Mouse (Mus musculus) limb, embryonic 11.5 days (tissue): ENCODE results near the gene Supt6. TPM values are rescaled to one million over a fixed set of nuclear protein-coding genes. Genes with fewer than 3 reads are reported as not detected.
A peak's percentile ranks its signal among the peaks of the same experiment; 100 is the strongest.

ENCODE experiments used
- ATAC-seq: fragments of 200-750 bp; cut with Nextera tagmentation; 2 replicates; pipeline ENCODE4 v1.8.0; 2017; ENCODE audit warnings: low read depth; ENCODE audit not compliant: insufficient number of reproducible peaks, low FRiP score, low TSS enrichment
- DNase-seq: peaks from one replicate; pipeline ENCODE4 v3.0.0-alpha.2; 2015; ENCODE audit warnings: low spot score
- H3K27ac ChIP-seq: fragments of 300-500 bp; sonication (generic); replicated peaks from 2 replicates; pipeline ENCODE4 v1.5.1; 2014; ENCODE audit warnings: low read depth, mild to moderate bottlenecking, low read length
- H3K27me3 ChIP-seq: fragments of 300-500 bp; sonication (generic); 2 replicates; pipeline ENCODE4 v1.6.1; 2014; ENCODE audit warnings: mild to moderate bottlenecking, low read length, mixed read lengths; ENCODE audit not compliant: control insufficient read depth, insufficient read depth
- H3K36me3 ChIP-seq: fragments of 300-500 bp; sonication (generic); 2 replicates; pipeline ENCODE4 v1.6.1; 2014; ENCODE audit warnings: mild to moderate bottlenecking, low read length, moderate library complexity, mixed read lengths; ENCODE audit not compliant: control insufficient read depth, insufficient read depth
- H3K4me1 ChIP-seq: fragments of 300-500 bp; sonication (generic); 2 replicates; pipeline ENCODE4 v1.6.1; 2014; ENCODE audit warnings: low read length, mixed read lengths; ENCODE audit not compliant: control insufficient read depth, insufficient read depth
- H3K4me2 ChIP-seq: fragments of 300-500 bp; sonication (generic); 2 replicates; pipeline ENCODE4 v1.6.1; 2014; ENCODE audit warnings: low read depth, mild to moderate bottlenecking, moderate library complexity; ENCODE audit not compliant: severe bottlenecking
- H3K4me3 ChIP-seq: fragments of 300-500 bp; sonication (generic); 2 replicates; pipeline ENCODE4 v1.5.1; 2014; ENCODE audit warnings: low read depth, low read length
- H3K9ac ChIP-seq: fragments of 300-500 bp; sonication (generic); 2 replicates; pipeline ENCODE4 v1.6.1; 2014; ENCODE audit warnings: mild to moderate bottlenecking, low read length
- H3K9me3 ChIP-seq: fragments of 300-500 bp; sonication (generic); 2 replicates; pipeline ENCODE4 v1.6.1; 2016; ENCODE audit warnings: low read length; ENCODE audit not compliant: control insufficient read depth
- WGBS: fragments of 180-500 bp; shearing (Covaris S2); extraction: QIAGEN DNeasy Blood & Tissue Kit; methylation state at CpG from one replicate; pipeline ENCODE4 v1.1.7; 2014; 5-methylcytosine and 5-hydroxymethylcytosine counted together
- polyA plus RNA-seq: library from polyadenylated mRNA; unstranded; fragments of >200 nt; fragmentation: Nextera tagmentation; extraction: Ambion mirVana; gene quantifications from 2 replicates; pipeline ENCODE4 v1.2.1, GENCODE M21; 2014

The Supt6 gene
- polyA plus RNA-seq, 1 experiment from 2014 or later = 30.8 TPM

DNA sequence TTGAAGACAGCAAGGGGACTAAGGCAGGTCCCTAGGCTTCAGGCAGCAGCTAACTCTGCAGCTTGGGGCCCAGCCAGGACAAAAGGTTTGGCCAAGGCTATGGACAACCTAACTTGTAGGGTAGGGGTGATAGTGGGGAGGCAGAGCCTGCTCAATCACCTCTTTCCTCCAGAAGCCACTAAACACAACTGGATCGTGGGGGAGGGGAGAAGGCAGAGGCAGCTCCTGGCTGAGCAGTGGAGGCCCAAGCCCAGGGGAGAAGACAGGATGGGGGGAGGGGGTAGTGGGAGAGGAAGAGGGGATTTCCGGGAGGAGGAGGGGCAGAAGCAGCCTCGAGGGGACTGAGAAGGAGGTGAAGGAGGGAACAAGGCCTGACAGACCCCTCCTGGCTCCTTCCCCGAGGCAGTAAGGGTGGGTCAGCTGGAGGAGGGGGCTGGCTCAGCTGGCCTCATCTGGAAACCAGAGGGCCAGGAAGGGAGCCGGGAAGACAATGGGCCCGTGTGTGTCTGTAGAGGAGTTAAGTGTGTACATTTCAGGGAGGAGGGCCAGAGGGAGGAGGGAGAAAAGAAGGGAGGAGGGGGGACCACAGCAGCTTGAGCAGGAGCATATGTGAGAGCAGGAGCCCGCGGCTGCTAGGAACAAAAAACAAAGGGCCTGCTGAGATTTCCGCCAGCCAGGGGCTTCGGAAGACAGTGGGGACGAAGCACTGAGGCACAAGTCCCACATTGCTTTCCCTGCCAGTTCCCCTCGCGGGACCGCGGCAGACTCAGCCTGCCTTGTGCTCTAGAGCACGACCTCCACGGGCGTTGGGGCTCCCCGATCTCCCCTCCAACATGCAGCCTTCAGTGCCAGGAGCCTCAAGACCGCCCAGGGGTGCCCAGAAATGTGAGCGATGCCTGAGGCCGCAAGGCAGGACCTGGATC is 81.8 kb downstream of the Supt6 start:
- Histone ChIP-seq H3K4me1 (peaks cover 23% of the 10 kb centered on the region), H3K9me3 (no peaks in the 10 kb centered on the region), H3K9ac (peak overlapping the region; percentile 98), H3K36me3 (peaks cover 22% of the 10 kb centered on the region), H3K4me3 (peak overlapping the region; percentile 99), H3K4me2 (peak overlapping the region; percentile 61), H3K27ac (peak overlapping the region; percentile 99), H3K27me3 (no peaks in the 10 kb centered on the region)
- ATAC-seq = peak; percentile 70
- DNase-seq = peak; percentile 88
- WGBS = under 1% methylated on average over 22 of the region's 22 CpGs

DNA sequence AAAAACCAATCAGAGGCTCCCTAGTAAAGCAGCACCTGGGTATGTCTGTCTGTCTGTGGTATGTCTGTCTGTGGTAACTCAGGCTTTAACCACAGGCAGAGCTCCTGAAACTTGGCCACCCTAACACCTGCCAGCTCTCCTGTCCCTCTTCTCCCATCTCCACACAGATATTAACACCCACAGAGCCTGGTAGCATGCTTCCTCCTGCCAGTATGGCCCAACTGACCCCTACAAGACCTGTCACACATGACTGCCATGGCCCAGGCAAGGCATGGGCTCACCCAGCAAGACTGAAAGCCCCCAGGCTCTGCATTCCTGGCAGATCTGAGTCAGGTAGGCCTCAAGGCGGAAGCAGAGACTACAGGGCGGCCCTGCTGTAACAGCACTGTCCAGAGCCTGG is 82.7 kb downstream of the Supt6 start:
- Histone ChIP-seq H3K27ac (peak overlapping the region; percentile 99), H3K9me3 (no peaks in the 10 kb centered on the region), H3K9ac (peak overlapping the region; percentile 49), H3K4me1 (peaks cover 23% of the 10 kb centered on the region), H3K4me2 (peak overlapping the region; percentile 61), H3K4me3 (peak overlapping the region; percentile 99), H3K36me3 (peaks cover 22% of the 10 kb centered on the region), H3K27me3 (no peaks in the 10 kb centered on the region)
- WGBS = 67% methylated on average over 2 of the region's 2 CpGs
- ATAC-seq = no peak
- no peak for DNase-seq

DNA sequence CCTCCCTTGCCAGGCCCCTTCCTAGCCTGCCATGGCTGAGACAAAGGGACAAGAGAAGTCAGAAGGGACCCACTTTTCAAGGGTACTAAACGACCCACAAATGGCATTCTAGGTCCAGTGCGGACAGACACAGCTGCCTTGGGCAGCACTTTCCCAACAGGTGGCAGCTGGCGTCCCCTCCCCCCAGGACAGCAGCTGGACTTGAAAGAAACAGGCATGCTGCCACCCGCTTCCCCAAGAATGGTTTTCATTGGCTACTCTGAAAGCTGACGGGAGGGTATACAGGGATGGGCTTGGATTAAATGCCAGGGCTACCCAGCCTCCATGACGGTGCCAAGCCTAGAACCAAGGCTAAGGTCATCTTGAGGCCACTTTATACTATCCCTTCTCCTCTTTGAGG is 83.3 kb downstream of the Supt6 start:
- ATAC-seq = no peak
- Histone ChIP-seq H3K4me2 (peak overlapping the region; percentile 61), H3K27ac (peak overlapping the region; percentile 23; the same call in 1 of the 2 replicates), H3K36me3 (peaks cover 22% of the 10 kb centered on the region), H3K9ac (no peak overlapping the region), H3K9me3 (no peaks in the 10 kb centered on the region), H3K4me3 (peak overlapping the region; percentile 99; the same call in 1 of the 2 replicates), H3K4me1 (peaks cover 23% of the 10 kb centered on the region), H3K27me3 (no peaks in the 10 kb centered on the region)
- DNase-seq = no peak
- 60% methylated on average over 6 of the region's 6 CpGs for WGBS

DNA sequence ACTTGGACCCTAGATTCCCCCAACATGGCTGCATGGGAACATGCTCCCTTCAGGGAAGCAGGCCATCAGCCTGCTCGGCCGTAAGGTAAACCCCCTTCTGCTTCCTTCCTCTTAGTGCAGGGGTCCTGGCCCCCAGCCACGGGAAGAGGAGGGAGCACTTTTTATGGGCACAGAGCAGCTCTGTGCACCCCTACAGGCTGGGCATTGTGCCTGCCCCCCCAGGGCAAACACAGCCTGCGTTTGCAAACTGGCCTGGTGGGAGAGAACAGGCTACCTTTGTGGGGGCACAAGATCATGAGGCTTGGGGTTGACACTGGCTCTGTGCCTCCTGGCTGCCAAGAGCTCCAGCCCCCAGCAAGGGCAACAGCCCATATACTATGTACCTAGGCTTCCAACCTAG is 83.8 kb downstream of the Supt6 start:
- H3K36me3 ChIP-seq = peaks cover 22% of the 10 kb centered on the region
- H3K4me3 ChIP-seq = no peak overlapping the region
- DNase-seq (no peak), ATAC-seq (no peak)
- WGBS = 68% methylated on average over 4 of the region's 4 CpGs
- no peak overlapping the region for H3K4me2 ChIP-seq
- peaks cover 23% of the 10 kb centered on the region for H3K4me1 ChIP-seq
- H3K9ac ChIP-seq = 0 out of 2 replicates have a peak overlapping the region, but pooled peaks have one; percentile 18
- no peaks in the 10 kb centered on the region for H3K9me3 ChIP-seq
- peak overlapping the region; percentile 23; the same call in 1 of the 2 replicates for H3K27ac ChIP-seq
- H3K27me3 ChIP-seq = no peaks in the 10 kb centered on the region

DNA sequence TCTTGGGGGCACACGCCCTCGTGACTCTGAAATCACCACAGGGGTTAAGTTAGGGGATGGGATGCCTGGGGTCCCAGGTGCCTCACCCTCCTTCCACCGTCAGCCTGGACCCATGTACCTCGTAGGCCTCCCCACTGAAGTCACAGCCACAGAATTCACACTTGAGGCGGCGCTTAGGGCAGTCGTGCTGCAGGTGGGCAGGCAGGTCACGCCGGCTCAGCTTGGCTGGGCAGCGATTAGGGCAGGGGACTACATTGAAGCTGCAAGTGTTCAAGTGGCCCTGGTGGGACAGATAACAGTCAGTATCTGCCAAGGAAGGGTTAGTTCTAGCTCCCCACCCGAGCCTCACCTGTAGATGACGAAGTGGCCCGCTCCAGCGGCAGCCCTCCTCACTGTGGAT is 84.6 kb downstream of the Supt6 start:
- Histone ChIP-seq H3K27me3 (no peaks in the 10 kb centered on the region), H3K4me1 (peaks cover 21% of the 10 kb centered on the region), H3K36me3 (peaks cover 22% of the 10 kb centered on the region), H3K9ac (no peak overlapping the region), H3K27ac (no peak overlapping the region), H3K9me3 (no peaks in the 10 kb centered on the region), H3K4me2 (no peak overlapping the region), H3K4me3 (no peak overlapping the region)
- no peak for ATAC-seq
- 89% methylated on average over 14 of the region's 14 CpGs for WGBS
- no peak for DNase-seq

DNA sequence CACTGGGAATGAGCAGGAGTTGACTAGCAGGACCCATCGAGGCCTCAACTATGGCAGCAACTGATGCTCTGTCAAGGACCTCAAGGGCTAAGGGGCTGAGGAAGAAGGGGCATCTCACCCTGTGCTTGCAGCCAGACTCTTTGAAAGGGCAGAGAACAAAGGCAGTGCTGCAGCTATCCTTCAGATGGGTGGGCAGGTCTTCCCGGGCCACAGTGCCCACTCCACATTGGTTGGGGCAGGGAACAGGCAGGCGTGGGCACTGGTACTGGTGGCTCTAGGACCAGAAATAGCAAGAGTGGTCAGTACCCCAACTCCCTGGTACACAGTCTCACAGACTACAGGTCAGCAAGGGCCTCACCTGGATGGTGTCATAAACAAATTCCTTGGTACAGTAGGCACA is 85.1 kb downstream of the Supt6 start:
- no peaks in the 10 kb centered on the region for H3K9me3 ChIP-seq
- DNase-seq (no peak), ATAC-seq (no peak)
- WGBS = 91% methylated on average over 3 of the region's 3 CpGs
- H3K4me2 ChIP-seq = no peak overlapping the region
- no peak overlapping the region for H3K27ac ChIP-seq
- H3K9ac ChIP-seq = no peak overlapping the region
- peaks cover 22% of the 10 kb centered on the region for H3K36me3 ChIP-seq
- H3K4me1 ChIP-seq = peaks cover 16% of the 10 kb centered on the region
- no peaks in the 10 kb centered on the region for H3K27me3 ChIP-seq
- no peak overlapping the region for H3K4me3 ChIP-seq

DNA sequence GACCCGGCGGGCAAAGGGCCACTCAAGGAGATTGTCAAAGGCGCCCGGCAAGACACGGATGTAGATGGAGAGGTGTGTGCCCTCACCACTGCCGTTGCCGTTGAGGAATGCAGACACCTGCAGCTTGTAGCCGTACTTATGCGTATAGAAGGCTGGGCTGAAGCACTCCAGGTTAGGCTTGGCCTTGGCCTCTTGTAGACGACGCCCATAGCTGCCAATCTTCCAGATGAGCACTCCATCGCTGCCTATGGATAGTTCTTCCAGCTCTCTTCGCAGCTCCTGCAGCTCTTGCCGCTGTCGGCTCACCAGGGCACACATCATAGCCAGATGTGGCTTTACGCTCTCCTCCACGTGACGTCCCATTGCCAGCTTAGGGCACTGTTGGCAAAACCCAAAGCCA is 85.6 kb downstream of the Supt6 start:
- ATAC-seq = no peak
- H3K36me3 ChIP-seq = peaks cover 23% of the 10 kb centered on the region
- no peaks in the 10 kb centered on the region for H3K27me3 ChIP-seq
- DNase-seq = no peak
- H3K4me3 ChIP-seq = no peak overlapping the region
- H3K27ac ChIP-seq = no peak overlapping the region
- no peak overlapping the region; the same call in 1 of the 2 replicates for H3K9ac ChIP-seq
- no peak overlapping the region for H3K4me2 ChIP-seq
- peaks cover 16% of the 10 kb centered on the region for H3K4me1 ChIP-seq
- 90% methylated on average over 18 of the region's 18 CpGs for WGBS
- no peaks in the 10 kb centered on the region for H3K9me3 ChIP-seq

DNA sequence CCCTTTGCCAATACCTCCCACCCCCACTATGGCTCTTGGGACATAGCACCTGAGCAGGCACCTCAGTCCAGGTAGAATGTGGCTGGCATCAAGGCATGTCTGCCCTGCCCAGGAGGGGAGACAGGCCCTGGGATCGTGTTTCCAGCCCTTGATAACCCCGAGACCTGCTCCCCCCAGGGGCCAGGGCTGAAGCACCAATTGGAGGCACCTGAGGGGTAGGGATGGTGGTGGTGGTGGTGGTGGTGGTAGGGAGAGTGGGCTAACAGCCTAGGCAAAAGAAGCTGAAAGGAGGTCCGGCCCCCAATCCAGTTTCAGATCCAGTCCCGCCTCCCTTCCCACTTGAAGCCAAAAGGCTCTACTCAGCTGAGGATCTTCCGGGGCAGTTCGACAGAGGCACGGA is 86.2 kb downstream of the Supt6 start:
- WGBS = 83% methylated on average over 7 of the region's 7 CpGs
- ATAC-seq (no peak), DNase-seq (no peak)
- no peaks in the 10 kb centered on the region for H3K27me3 ChIP-seq
- peaks cover 27% of the 10 kb centered on the region for H3K36me3 ChIP-seq
- no peak overlapping the region for H3K9ac ChIP-seq
- no peak overlapping the region for H3K4me2 ChIP-seq
- no peak overlapping the region for H3K4me3 ChIP-seq
- peaks cover 16% of the 10 kb centered on the region for H3K4me1 ChIP-seq
- H3K9me3 ChIP-seq = no peaks in the 10 kb centered on the region
- no peak overlapping the region for H3K27ac ChIP-seq
